8 mouse cellular contexts compared by ENCODE assay signal in genomic region chr2:144555820-144556552, GRCm38 (mm10). TPM values are rescaled to one million over a fixed set of nuclear protein-coding genes. Genes with fewer than 3 reads are reported as not detected.
DNase-seq lines count a peak whose midpoint lies in the region; ATAC-seq and TF ChIP-seq lines count a peak whose summit lies in the region.

Sec23b (plus strand) TSS chr2:144556229.

- peaks cover 9 to 23% of the 10 kb centered on the region in 2 experiments for H3K36me3 ChIP-seq in CH12.LX (replicated peaks in 1 of 2; ENCODE audit: control insufficient read depth in 1 of 2, insufficient read depth in 1 of 2, low read length in 1 of 2)
- H3K36me3 ChIP-seq in forebrain, embryonic 11.5 days (ENCODE audit: control insufficient read depth, insufficient read depth, low read length), result no peaks in the 10 kb centered on the region; the same call in 1 of the 2 replicates
- peaks cover 5% of the 10 kb centered on the region; the same call in 1 of the 2 replicates for H3K36me3 ChIP-seq in heart, embryonic 16.5 days (ENCODE audit: control insufficient read depth, insufficient read depth)
- peaks cover 13% of the 10 kb centered on the region for H3K36me3 ChIP-seq in liver, embryonic 15.5 days (replicated peaks)
- peaks cover 9% of the 10 kb centered on the region; the same call in 1 of the 2 replicates for H3K36me3 ChIP-seq in neural tube, embryonic 12.5 days

- no peaks in the 10 kb centered on the region for H3K27me3 ChIP-seq in CH12.LX (replicated peaks)
- H3K27me3 ChIP-seq in forebrain, embryonic 11.5 days (ENCODE audit: control insufficient read depth, insufficient read depth, low read length), result no peaks in the 10 kb centered on the region
- H3K27me3 ChIP-seq in heart, embryonic 16.5 days (ENCODE audit: control insufficient read depth, insufficient read depth, low read length), result no peaks in the 10 kb centered on the region
- no peaks in the 10 kb centered on the region for H3K27me3 ChIP-seq in liver, embryonic 15.5 days
- H3K27me3 ChIP-seq in neural tube, embryonic 12.5 days (replicated peaks), result no peaks in the 10 kb centered on the region

- TF ChIP-seq RAD21 in CH12.LX (IDR thresholded peaks at IDR 0.05; ENCODE audit: low read depth, low read length), result no peak

- under 1% methylated on average over 44 of the region's 44 CpGs for WGBS in forebrain, embryonic 11.5 days
- WGBS in heart, embryonic 16.5 days, result under 1% methylated on average over 44 of the region's 44 CpGs
- under 1% methylated on average over 44 of the region's 44 CpGs for WGBS in liver, embryonic 15.5 days (ENCODE audit: insufficient replicate concordance)
- WGBS in neural tube, embryonic 12.5 days, result under 1% methylated on average over 44 of the region's 44 CpGs

- peak; percentile 86 for TF ChIP-seq POLR2A in CH12.LX (IDR thresholded peaks at IDR 0.05; ENCODE audit: low read depth, low read length)

- H3K79me2 ChIP-seq in CH12.LX (replicated peaks; ENCODE audit: control insufficient read depth, extremely low read depth, insufficient read depth, poor library complexity, severe bottlenecking), result peaks cover 28% of the 10 kb centered on the region

- dilution Hi-C loops in CH12.LX (cut with MboI; ENCODE audit: extremely low pct_ligation_motif_present, extremely low pct_unique_long_range_greater_than_20kb, low sequenced_read_pairs), result no loop called here

- no peaks in the 10 kb centered on the region for H3K9me3 ChIP-seq in CH12.LX (replicated peaks; ENCODE audit: low read length)
- H3K9me3 ChIP-seq in forebrain, embryonic 11.5 days (ENCODE audit: control insufficient read depth, low read length), result no peaks in the 10 kb centered on the region
- no peaks in the 10 kb centered on the region for H3K9me3 ChIP-seq in heart, embryonic 16.5 days (replicated peaks; ENCODE audit: control insufficient read depth, low read length)
- H3K9me3 ChIP-seq in liver, embryonic 15.5 days (replicated peaks), result no peaks in the 10 kb centered on the region
- no peaks in the 10 kb centered on the region for H3K9me3 ChIP-seq in neural tube, embryonic 12.5 days

- peak; percentile 96 for DNase-seq in CH12.LX (ENCODE audit: extremely low read depth)
- peak; percentile 96 for DNase-seq in c-Kit-positive CD71-positive TER-119-negative erythroid progenitor cells, embryonic 14.5 days (ENCODE audit: low read depth)
- DNase-seq in forebrain, embryonic 11.5 days (ENCODE audit: low spot score), result peak; percentile 95
- DNase-seq in kidney, postnatal 36 days, result peak; percentile 97 to 98
- DNase-seq in telencephalon, adult 2 months (ENCODE audit: low read depth, low spot score), result peak; percentile 97

- TF ChIP-seq EP300 in CH12.LX (IDR thresholded peaks at IDR 0.05; ENCODE audit: low read length), result no peak

- peaks cover 8 to 28% of the 10 kb centered on the region in 2 experiments; a peak in 3 of 4 replicates for H3K4me1 ChIP-seq in CH12.LX (ENCODE audit: control insufficient read depth in 1 of 2, insufficient read depth in 2 of 2)
- H3K4me1 ChIP-seq in forebrain, embryonic 11.5 days (replicated peaks; ENCODE audit: control insufficient read depth, insufficient read depth, low read length), result no peaks in the 10 kb centered on the region
- H3K4me1 ChIP-seq in heart, embryonic 16.5 days (ENCODE audit: control insufficient read depth, insufficient read depth, low read length), result peaks cover 11% of the 10 kb centered on the region
- H3K4me1 ChIP-seq in liver, embryonic 15.5 days (replicated peaks), result peaks cover 22% of the 10 kb centered on the region
- peaks cover 6% of the 10 kb centered on the region; the same call in 1 of the 2 replicates for H3K4me1 ChIP-seq in neural tube, embryonic 12.5 days

- TF ChIP-seq CTCF in CH12.LX (conservative IDR thresholded peaks at IDR 0.05 in 1 of 2, IDR thresholded peaks at IDR 0.05 in 1 of 2; ENCODE audit: low read depth in 2 of 2, low read length in 2 of 2), result no peak

- in situ Hi-C loops in CH12.LX (cut with MboI; ENCODE audit: low pct_ligation_motif_present, low pct_unique_long_range_greater_than_20kb, low sequenced_read_pairs), result no loop called here

- H3K9ac ChIP-seq in CH12.LX (ENCODE audit: insufficient read depth, low read depth), result peak within 1 kb of the TSS; percentile 53
- peak within 1 kb of the TSS; percentile 79 for H3K9ac ChIP-seq in forebrain, embryonic 11.5 days (ENCODE audit: low read length)
- peak within 1 kb of the TSS; percentile 73 for H3K9ac ChIP-seq in heart, embryonic 16.5 days (ENCODE audit: low read length)
- peak within 1 kb of the TSS; percentile 87 for H3K9ac ChIP-seq in liver, embryonic 15.5 days
- peak within 1 kb of the TSS; percentile 67 for H3K9ac ChIP-seq in neural tube, embryonic 12.5 days

- H3K27ac ChIP-seq in CH12.LX (ENCODE audit: insufficient read depth, low read depth), result peak within 1 kb of the TSS; percentile 75
- peak within 1 kb of the TSS; percentile 84 for H3K27ac ChIP-seq in forebrain, embryonic 11.5 days (ENCODE audit: low read depth, low read length)
- H3K27ac ChIP-seq in heart, embryonic 16.5 days (ENCODE audit: low read length), result peak within 1 kb of the TSS; percentile 96
- H3K27ac ChIP-seq in liver, embryonic 15.5 days (replicated peaks), result peak within 1 kb of the TSS; percentile 86
- H3K27ac ChIP-seq in neural tube, embryonic 12.5 days, result peak within 1 kb of the TSS; percentile 64

- H3K4me2 ChIP-seq in CH12.LX (ENCODE audit: insufficient read depth, low read depth, poor library complexity, severe bottlenecking), result peak within 1 kb of the TSS; percentile 100
- peak within 1 kb of the TSS; percentile 61 for H3K4me2 ChIP-seq in forebrain, embryonic 11.5 days (ENCODE audit: low read depth, low read length, severe bottlenecking)
- peak within 1 kb of the TSS; percentile 74 for H3K4me2 ChIP-seq in heart, embryonic 16.5 days (ENCODE audit: low read depth, low read length)
- peak within 1 kb of the TSS; percentile 74 for H3K4me2 ChIP-seq in liver, embryonic 15.5 days
- peak within 1 kb of the TSS; percentile 67 for H3K4me2 ChIP-seq in neural tube, embryonic 12.5 days (replicated peaks)

- H3K4me3 ChIP-seq in CH12.LX (replicated peaks in 1 of 3; ENCODE audit: low read depth in 2 of 3, low read length in 2 of 3, poor library complexity in 1 of 3), result peak within 1 kb of the TSS; percentile 69 to 88 (median 75)
- H3K4me3 ChIP-seq in forebrain, embryonic 11.5 days (ENCODE audit: low read depth, low read length), result peak within 1 kb of the TSS; percentile 77
- H3K4me3 ChIP-seq in heart, embryonic 16.5 days (ENCODE audit: low read length), result peak within 1 kb of the TSS; percentile 64
- peak within 1 kb of the TSS; percentile 92 for H3K4me3 ChIP-seq in liver, embryonic 15.5 days (replicated peaks)
- peak within 1 kb of the TSS; percentile 74 for H3K4me3 ChIP-seq in neural tube, embryonic 12.5 days

- peak; percentile 97 for ATAC-seq in forebrain, embryonic 11.5 days (replicated peaks; ENCODE audit: low FRiP score)
- peak; percentile 98 for ATAC-seq in heart, embryonic 16.5 days (replicated peaks; ENCODE audit: extremely low read depth, insufficient read depth, low FRiP score)
- ATAC-seq in liver, embryonic 15.5 days (ENCODE audit: insufficient read depth), result peak; percentile 99
- peak; percentile 98 for ATAC-seq in neural tube, embryonic 12.5 days (ENCODE audit: low FRiP score, low read depth)

TF ChIP-seq in CH12.LX, 34 proteins besides CTCF, POLR2A, EP300 and RAD21 (continues in another document):
- no peak; the same call in 1 of the 2 replicates for TF ChIP-seq UBTF (IDR thresholded peaks at IDR 0.05; ENCODE audit: low read depth, low read length)
- peak; percentile 76; the same call in 1 of the 2 replicates for TF ChIP-seq E2F4 (IDR thresholded peaks at IDR 0.05; ENCODE audit: insufficient replicate concordance, low read depth, low read length)
- TF ChIP-seq ETS1 (conservative IDR thresholded peaks at IDR 0.05; ENCODE audit: low read depth, low read length), result no peak; the same call in 1 of the 2 replicates
- TF ChIP-seq HCFC1 (IDR thresholded peaks at IDR 0.05; ENCODE audit: low read depth, low read length), result peak; percentile 90
- peak; percentile 89 for TF ChIP-seq NELFE (IDR thresholded peaks at IDR 0.05; ENCODE audit: low read depth, low read length)
- no peak for TF ChIP-seq POLR2AphosphoS2 (IDR thresholded peaks at IDR 0.05; ENCODE audit: low read depth, low read length)
- TF ChIP-seq TBP (conservative IDR thresholded peaks at IDR 0.05; ENCODE audit: low read depth, low read length), result no peak; the same call in 1 of the 2 replicates
- 0 out of 2 replicates have a peak, but pooled peaks have one; percentile 14 for TF ChIP-seq BHLHE40 (IDR thresholded peaks at IDR 0.05; ENCODE audit: low read depth, low read length)
- TF ChIP-seq USF1 (IDR thresholded peaks at IDR 0.05; ENCODE audit: low read depth, low read length), result no peak
- no peak for TF ChIP-seq ZC3H11A (IDR thresholded peaks at IDR 0.05; ENCODE audit: low read depth, low read length)
- TF ChIP-seq MYC (IDR thresholded peaks at IDR 0.05; ENCODE audit: low read depth, low read length), result peak; percentile 67; the same call in 1 of the 2 replicates
- TF ChIP-seq JUND (conservative IDR thresholded peaks at IDR 0.05; ENCODE audit: low read depth, low read length), result no peak; the same call in 1 of the 2 replicates
- TF ChIP-seq MAFK (IDR thresholded peaks at IDR 0.05; ENCODE audit: insufficient replicate concordance, low read length), result no peak; the same call in 1 of the 2 replicates
- TF ChIP-seq GABPA (IDR thresholded peaks at IDR 0.05; ENCODE audit: insufficient replicate concordance, low read depth, low read length), result no peak; the same call in 1 of the 2 replicates
- peak; percentile 63 for TF ChIP-seq NRF1 (IDR thresholded peaks at IDR 0.05; ENCODE audit: low read depth, low read length)
- peak; percentile 82; the same call in 1 of the 2 replicates for TF ChIP-seq KAT2A (IDR thresholded peaks at IDR 0.05; ENCODE audit: insufficient replicate concordance, low read length)
- peak; percentile 80 for TF ChIP-seq CHD2 (IDR thresholded peaks at IDR 0.05; ENCODE audit: low read length)
- no peak for TF ChIP-seq PAX5 (IDR thresholded peaks at IDR 0.05; ENCODE audit: low read length)
- peak; percentile 81; the same call in 1 of the 2 replicates for TF ChIP-seq ZMIZ1 (IDR thresholded peaks at IDR 0.05; ENCODE audit: low read depth, low read length)
- peak; percentile 77 for TF ChIP-seq IRF4 (IDR thresholded peaks at IDR 0.05; ENCODE audit: low read depth, low read length)
- no peak for TF ChIP-seq MEF2A (IDR thresholded peaks at IDR 0.05; ENCODE audit: borderline replicate concordance, low read depth, low read length)

RNA-seq across cellular contexts. Expression of gene Sec23b, which starts in this region (rescaled TPM):
- total RNA-seq in CH12.LX (2012; rRNA removed) (98.5 and 110 TPM in 2 replicates), CH12.LX (2014; rRNA removed) (99.0 and 103 TPM in 2 replicates)
- polyA plus RNA-seq in CH12.LX (2012; ENCODE audit: insufficient read length, low read depth), result 77.7 and 95.4 TPM in 2 replicates
- polyA plus RNA-seq in forebrain, embryonic 11.5 days (2014; fragmentation: Nextera tagmentation; extraction: Ambion mirVana), result 122 TPM in 2 replicates
- 51.9 and 52.1 TPM in 2 replicates for polyA plus RNA-seq in heart, embryonic 16.5 days (2015; fragmentation: Nextera tagmentation; extraction: Ambion mirVana)
- polyA plus RNA-seq in liver, embryonic 15.5 days (2015; fragmentation: Nextera tagmentation; extraction: Ambion mirVana), result 42.5 and 43.4 TPM in 2 replicates
- polyA plus RNA-seq in neural tube, embryonic 12.5 days (2016; fragmentation: Nextera tagmentation; extraction: Ambion mirVana), result 96.1 and 97.2 TPM in 2 replicates

Comparison
In these comparisons a context has a peak if more than half of its experiments do, and no peak if none do; other contexts are left out.
1. Peak in every context shown above with its lines: DNase-seq, ATAC-seq, H3K4me3 ChIP-seq and H3K27ac ChIP-seq.